Mouse (Mus musculus) thymus, adult 2 months (tissue): ENCODE measurements around the gene Wfdc10.

Source experiments
- CTCF ChIP-seq: fragments of 200-500 bp; IDR thresholded peaks from 2 replicates; pipeline ENCODE4 v1.5.1; 2012; ENCODE audit warnings: mild to moderate bottlenecking, control low read depth, low read length, moderate library complexity, borderline replicate concordance; ENCODE audit not compliant: control insufficient read depth, poor library complexity, insufficient read depth; ENCODE audit errors: extremely low read depth
- POLR2A ChIP-seq: fragments of 200-500 bp; IDR thresholded peaks from 2 replicates; pipeline ENCODE4 v1.6.1; 2012; ENCODE audit warnings: mild to moderate bottlenecking, low read length, control low read depth, moderate library complexity; ENCODE audit not compliant: control insufficient read depth, poor library complexity, insufficient read depth; ENCODE audit errors: extremely low read depth

- TF ChIP-seq CTCF (peak; percentile 75; the same call in 1 of the 2 replicates), POLR2A (no peak)
Observed at GRCm38 (mm10) chr2:164655858-164656257, at the start of gene Wfdc10.
